Mouse (Mus musculus): Measurements from ENCODE around the gene Mdm4. TPM values are rescaled to one million over a fixed set of nuclear protein-coding genes. Genes with fewer than 3 reads are reported as not detected.

The Mdm4 gene
- total and polyA plus RNA-seq, 2 experiments from 2014 or later: 13.4 to 42.2 TPM

DNA sequence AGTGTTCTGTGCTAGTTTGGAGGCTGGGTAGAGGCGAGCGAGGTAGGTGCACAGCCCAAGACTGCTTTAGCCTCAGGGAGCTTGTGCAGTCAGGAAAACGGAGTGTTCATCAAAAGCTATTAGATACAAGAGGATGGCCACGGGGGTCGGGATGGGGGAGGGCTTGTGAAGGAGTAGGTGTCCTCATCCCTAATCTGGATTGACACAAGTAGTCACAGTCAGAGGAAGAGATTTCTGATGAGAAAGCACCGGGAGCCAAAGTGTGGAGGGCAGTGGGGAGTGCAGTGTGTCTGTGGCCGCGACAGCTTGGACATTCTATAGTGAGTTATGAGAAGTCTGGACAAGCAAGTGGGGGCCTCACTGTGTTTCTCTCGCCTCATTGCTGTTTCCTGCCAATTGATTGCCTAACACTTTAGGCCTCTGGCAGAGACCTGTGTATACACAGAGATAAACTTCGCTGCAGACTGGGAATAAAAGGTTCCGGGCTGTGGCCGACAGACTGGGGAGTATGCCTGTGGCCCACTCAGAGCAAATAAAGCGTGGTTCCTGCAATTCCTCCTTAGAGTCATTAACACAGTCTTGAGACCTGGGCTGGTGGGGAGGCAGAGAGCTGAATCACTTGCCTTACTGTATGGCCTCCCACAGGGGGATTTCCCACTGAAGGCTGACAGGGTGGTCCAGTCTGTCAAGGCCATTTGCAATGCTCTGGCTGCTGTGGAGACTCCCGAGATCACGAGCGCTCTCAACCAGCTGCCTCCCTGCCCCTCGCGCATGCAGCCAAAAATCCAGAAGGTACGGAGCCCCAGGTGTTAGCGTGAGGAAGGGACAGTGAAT, 46.5 kb upstream of the Mdm4 start:
- H3K4me1 ChIP-seq (ENCODE audit: control insufficient read depth, insufficient read depth): peaks cover 26% of the 10 kb centered on the region
- TF ChIP-seq CTCF (IDR thresholded peaks at IDR 0.05; ENCODE audit: low read depth) (no peak), EP300 (IDR thresholded peaks at IDR 0.05; ENCODE audit: low read depth) (no peak)
- H3K4me2 ChIP-seq (ENCODE audit: low read depth, low read length): no peak overlapping the region
- H3K27me3 ChIP-seq (ENCODE audit: control insufficient read depth, insufficient read depth, low read length): no peaks in the 10 kb centered on the region
- peaks cover 72% of the 10 kb centered on the region for H3K36me3 ChIP-seq (replicated peaks; ENCODE audit: control insufficient read depth, insufficient read depth, low read length)
- DNase-seq (ENCODE audit: low spot score): peak; percentile 77
- no peaks in the 10 kb centered on the region for H3K9me3 ChIP-seq (replicated peaks; ENCODE audit: control insufficient read depth, low read length)
- peak; percentile 34 for ATAC-seq (ENCODE audit: insufficient read depth, low read depth)
- no peak overlapping the region for H3K4me3 ChIP-seq (ENCODE audit: low read depth, low read length)
- peak overlapping the region; percentile 77 for H3K27ac ChIP-seq (ENCODE audit: low read depth)
- WGBS: 35% methylated on average over 20 of the region's 20 CpGs
- H3K9ac ChIP-seq (replicated peaks; ENCODE audit: low read depth, low read length): peak overlapping the region; percentile 17; the same call in 1 of the 2 replicates

DNA sequence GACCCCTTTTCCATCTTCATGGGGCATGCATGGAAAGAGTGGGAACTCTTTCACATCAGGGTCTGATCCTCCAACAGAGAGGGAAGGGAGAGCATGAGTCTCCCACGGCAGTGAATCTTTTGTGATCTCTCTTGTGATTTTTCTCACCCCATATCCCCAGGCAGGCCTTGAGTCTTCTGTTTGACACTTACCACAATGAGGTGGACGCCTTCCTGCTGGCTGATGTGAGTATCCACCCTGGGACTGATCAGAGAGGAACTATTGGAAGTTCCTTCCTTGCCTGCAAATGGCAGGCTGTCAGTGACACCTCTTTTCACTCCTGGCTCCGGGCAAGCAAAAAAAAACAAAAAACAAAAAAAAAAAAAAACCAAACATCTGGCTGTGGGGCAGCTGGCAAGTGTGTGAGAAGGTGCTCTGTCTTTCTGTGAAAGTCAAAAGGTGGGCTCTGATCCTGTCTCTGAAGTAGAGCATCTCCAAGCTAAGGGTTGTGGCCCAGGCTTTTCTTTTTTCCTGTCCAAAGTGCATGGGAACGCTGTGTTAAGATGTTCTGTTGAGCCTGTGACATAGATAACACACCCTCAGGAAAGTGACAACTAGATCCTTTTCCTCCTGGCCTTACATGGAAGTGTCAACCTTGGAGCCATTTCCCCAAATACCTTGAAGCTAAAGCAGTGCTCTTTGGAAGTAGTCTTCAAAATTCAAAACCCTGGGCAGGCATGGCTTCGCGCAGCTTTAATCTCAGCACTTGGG, 45.5 kb upstream of the Mdm4 start:
- no peaks in the 10 kb centered on the region for H3K9me3 ChIP-seq (replicated peaks; ENCODE audit: control insufficient read depth, low read length)
- ATAC-seq (ENCODE audit: insufficient read depth, low read depth) (no peak), DNase-seq (ENCODE audit: low spot score) (no peak)
- WGBS: 65% methylated on average over 6 of the region's 6 CpGs
- H3K36me3 ChIP-seq (replicated peaks; ENCODE audit: control insufficient read depth, insufficient read depth, low read length): peaks cover 62% of the 10 kb centered on the region
- no peak overlapping the region for H3K4me2 ChIP-seq (ENCODE audit: low read depth, low read length)
- H3K9ac ChIP-seq (replicated peaks; ENCODE audit: low read depth, low read length): no peak overlapping the region
- no peaks in the 10 kb centered on the region for H3K27me3 ChIP-seq (ENCODE audit: control insufficient read depth, insufficient read depth, low read length)
- peaks cover 36% of the 10 kb centered on the region for H3K4me1 ChIP-seq (ENCODE audit: control insufficient read depth, insufficient read depth)
- no peak overlapping the region for H3K4me3 ChIP-seq (ENCODE audit: low read depth, low read length)
- H3K27ac ChIP-seq (ENCODE audit: low read depth): peak overlapping the region; percentile 77
- TF ChIP-seq CTCF (IDR thresholded peaks at IDR 0.05; ENCODE audit: low read depth) (no peak), EP300 (IDR thresholded peaks at IDR 0.05; ENCODE audit: low read depth) (no peak)

DNA sequence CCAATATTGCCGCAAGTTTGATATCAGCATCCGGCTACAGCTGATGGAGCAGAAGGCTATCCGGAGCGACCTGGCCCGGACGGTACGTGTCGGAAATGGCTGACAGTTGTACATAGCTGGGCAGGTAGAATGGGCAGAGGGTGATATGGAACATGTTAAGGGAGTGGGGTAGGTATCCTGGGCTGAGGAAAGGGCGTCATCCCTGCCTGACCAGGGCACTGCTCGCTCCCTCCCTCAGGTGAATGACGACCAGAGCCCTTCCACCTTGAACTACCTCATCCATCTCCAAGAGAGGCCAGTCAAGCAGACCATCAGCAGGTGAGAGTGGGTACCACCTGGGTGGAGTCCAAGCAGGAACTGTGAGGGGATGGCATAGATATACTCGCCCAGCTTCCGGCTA, 44.2 kb upstream of the Mdm4 start:
- peaks cover 44% of the 10 kb centered on the region for H3K4me1 ChIP-seq (ENCODE audit: control insufficient read depth, insufficient read depth)
- TF ChIP-seq CTCF (IDR thresholded peaks at IDR 0.05; ENCODE audit: low read depth): no peak
- no peak for TF ChIP-seq EP300 (IDR thresholded peaks at IDR 0.05; ENCODE audit: low read depth)

DNA sequence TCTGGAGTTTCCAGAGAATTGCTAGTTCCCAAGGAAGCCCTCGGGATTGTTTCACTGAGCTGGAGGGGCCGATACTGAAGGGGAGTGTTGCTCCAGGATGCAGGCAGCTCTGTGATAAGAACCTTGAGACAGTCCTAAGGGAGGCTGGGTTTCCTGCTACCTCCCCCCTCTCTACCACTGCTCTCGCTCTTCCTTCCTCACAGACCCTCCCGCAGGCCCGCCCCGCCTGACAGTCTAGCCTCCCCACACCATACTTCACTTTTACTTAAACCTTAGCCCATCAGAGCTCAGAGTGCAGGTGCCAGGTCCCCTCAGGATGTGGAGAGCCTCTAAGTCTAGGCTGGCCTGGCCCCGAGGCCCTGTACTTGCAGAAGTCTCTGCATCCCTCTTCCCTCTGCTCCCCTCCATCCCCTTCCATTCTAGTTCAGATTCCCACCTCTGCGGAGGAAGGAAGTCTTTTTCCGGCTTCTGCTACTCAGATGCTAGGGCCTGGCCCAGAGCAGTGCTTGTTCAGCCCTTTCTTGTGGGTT, 43.0 kb upstream of the Mdm4 start:
- ATAC-seq (ENCODE audit: insufficient read depth, low read depth): peak; percentile 67
- Histone ChIP-seq H3K36me3 (replicated peaks; ENCODE audit: control insufficient read depth, insufficient read depth, low read length) (peaks cover 39% of the 10 kb centered on the region), H3K4me2 (ENCODE audit: low read depth, low read length) (0 out of 2 replicates have a peak overlapping the region, but pooled peaks have one; percentile 12), H3K27me3 (ENCODE audit: control insufficient read depth, insufficient read depth, low read length) (no peaks in the 10 kb centered on the region), H3K4me3 (ENCODE audit: low read depth, low read length) (no peak overlapping the region), H3K4me1 (ENCODE audit: control insufficient read depth, insufficient read depth) (peaks cover 55% of the 10 kb centered on the region), H3K27ac (ENCODE audit: low read depth) (peak overlapping the region; percentile 86), H3K9me3 (replicated peaks; ENCODE audit: control insufficient read depth, low read length) (no peaks in the 10 kb centered on the region), H3K9ac (replicated peaks; ENCODE audit: low read depth, low read length) (no peak overlapping the region)
- TF ChIP-seq CTCF (IDR thresholded peaks at IDR 0.05; ENCODE audit: low read depth): no peak
- peak; percentile 85; the same call in 1 of the 2 replicates for TF ChIP-seq EP300 (IDR thresholded peaks at IDR 0.05; ENCODE audit: low read depth)
- WGBS: 52% methylated on average over 9 of the region's 9 CpGs
- DNase-seq (ENCODE audit: low spot score): peak; percentile 81

More for the DNA sequence above, 44.2 kb upstream of the Mdm4 start:
- H3K27me3 ChIP-seq (ENCODE audit: control insufficient read depth, insufficient read depth, low read length): no peaks in the 10 kb centered on the region
- no peaks in the 10 kb centered on the region for H3K9me3 ChIP-seq (replicated peaks; ENCODE audit: control insufficient read depth, low read length)
- WGBS: 84% methylated on average over 13 of the region's 13 CpGs
- H3K9ac ChIP-seq (replicated peaks; ENCODE audit: low read depth, low read length): no peak overlapping the region
- no peak overlapping the region for H3K4me3 ChIP-seq (ENCODE audit: low read depth, low read length)
- ATAC-seq (ENCODE audit: insufficient read depth, low read depth) (no peak), DNase-seq (ENCODE audit: low spot score) (no peak)
- no peak overlapping the region for H3K4me2 ChIP-seq (ENCODE audit: low read depth, low read length)
- H3K36me3 ChIP-seq (replicated peaks; ENCODE audit: control insufficient read depth, insufficient read depth, low read length): peaks cover 49% of the 10 kb centered on the region
- H3K27ac ChIP-seq (ENCODE audit: low read depth): peak overlapping the region; percentile 86; the same call in 1 of the 2 replicates

DNA sequence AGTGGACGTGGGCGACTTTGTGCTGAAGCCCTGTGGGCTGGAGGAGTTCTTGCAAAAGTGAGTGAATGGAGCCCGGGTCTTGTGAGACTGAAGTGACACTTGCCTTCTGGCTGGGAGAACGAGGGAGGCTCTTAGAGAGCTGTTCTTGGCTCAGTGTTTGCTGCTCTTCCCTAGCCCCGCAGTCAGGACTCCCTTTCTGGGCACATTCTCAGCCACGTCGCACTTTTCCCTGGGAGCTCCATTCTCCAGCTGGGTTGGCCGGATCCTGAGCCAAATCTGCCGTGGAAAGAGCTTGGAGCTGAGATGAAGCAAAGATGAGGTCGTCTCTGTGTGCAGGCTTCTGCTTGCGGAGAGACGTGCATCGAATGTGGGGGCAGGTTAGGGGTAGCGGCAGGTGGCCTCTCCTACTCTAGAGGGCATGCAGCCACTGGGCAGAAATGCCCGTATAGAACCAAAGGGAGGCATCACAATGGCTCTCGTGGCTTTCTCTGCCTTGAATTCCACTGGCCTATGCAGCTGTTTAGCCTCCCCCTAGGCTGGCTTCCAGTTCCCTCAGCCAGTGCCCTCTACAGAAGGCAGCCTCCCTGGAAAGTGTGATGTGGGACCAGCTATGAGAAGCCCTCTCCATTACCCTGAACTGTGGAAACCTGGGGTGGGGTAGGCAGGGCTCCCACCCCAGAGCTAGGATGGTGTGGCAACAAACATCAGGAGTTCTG, 41.5 kb upstream of the Mdm4 start:
- H3K27me3 ChIP-seq (ENCODE audit: control insufficient read depth, insufficient read depth, low read length): no peaks in the 10 kb centered on the region
- peaks cover 56% of the 10 kb centered on the region for H3K4me1 ChIP-seq (ENCODE audit: control insufficient read depth, insufficient read depth)
- no peak overlapping the region for H3K9ac ChIP-seq (replicated peaks; ENCODE audit: low read depth, low read length)
- ATAC-seq (ENCODE audit: insufficient read depth, low read depth) (no peak), DNase-seq (ENCODE audit: low spot score) (no peak)
- peak overlapping the region; percentile 86 for H3K27ac ChIP-seq (ENCODE audit: low read depth)
- TF ChIP-seq EP300 (IDR thresholded peaks at IDR 0.05; ENCODE audit: low read depth) (no peak), CTCF (IDR thresholded peaks at IDR 0.05; ENCODE audit: low read depth) (no peak)
- WGBS: 49% methylated on average over 16 of the region's 16 CpGs
- peaks cover 30% of the 10 kb centered on the region for H3K36me3 ChIP-seq (replicated peaks; ENCODE audit: control insufficient read depth, insufficient read depth, low read length)
- no peak overlapping the region for H3K4me2 ChIP-seq (ENCODE audit: low read depth, low read length)
- H3K9me3 ChIP-seq (replicated peaks; ENCODE audit: control insufficient read depth, low read length): no peaks in the 10 kb centered on the region
- H3K4me3 ChIP-seq (ENCODE audit: low read depth, low read length): no peak overlapping the region
